Mouse (Mus musculus) hindbrain, postnatal 0 days (tissue): ENCODE data around the gene Arpc5l. TPM values are rescaled to one million over a fixed set of nuclear protein-coding genes. Genes with fewer than 3 reads are reported as not detected.

ENCODE experiments used
- ATAC-seq: fragments of 200-750 bp; cut with Nextera tagmentation; 2 replicates; pipeline ENCODE4 v1.8.0; 2017; ENCODE audit warnings: mild to moderate bottlenecking, moderate TSS enrichment, moderate library complexity
- DNase-seq: peaks from one replicate; pipeline ENCODE4 v3.0.0-alpha.2; 2015; ENCODE audit warnings: low spot score
- H3K27ac ChIP-seq: fragments of 300-500 bp; sonication (generic); 2 replicates; pipeline ENCODE4 v1.5.1; 2014; ENCODE audit warnings: mild to moderate bottlenecking
- H3K27me3 ChIP-seq: fragments of 300-500 bp; sonication (generic); 2 replicates; pipeline ENCODE4 v1.6.1; 2014; ENCODE audit warnings: low read length, mixed read lengths; ENCODE audit not compliant: insufficient read depth
- H3K36me3 ChIP-seq: fragments of 300-500 bp; sonication (generic); 2 replicates; pipeline ENCODE4 v1.6.1; 2014; ENCODE audit warnings: low read length, mixed read lengths; ENCODE audit not compliant: insufficient read depth
- H3K4me1 ChIP-seq: fragments of 300-500 bp; sonication (generic); 2 replicates; pipeline ENCODE4 v1.6.1; 2014; ENCODE audit warnings: antibody characterized with exemption, low read length, mixed read lengths; ENCODE audit not compliant: insufficient read depth
- H3K4me2 ChIP-seq: fragments of 300-500 bp; sonication (generic); 2 replicates; pipeline ENCODE4 v1.6.1; 2014; ENCODE audit warnings: low read depth, mild to moderate bottlenecking, low read length, moderate library complexity, mixed read lengths
- H3K4me3 ChIP-seq: fragments of 300-500 bp; sonication (generic); 2 replicates; pipeline ENCODE4 v1.5.1; 2014; ENCODE audit warnings: low read length
- H3K9ac ChIP-seq: fragments of 300-500 bp; sonication (generic); replicated peaks from 2 replicates; pipeline ENCODE4 v1.6.1; 2014; ENCODE audit warnings: mild to moderate bottlenecking, low read length, moderate library complexity, mixed read lengths
- H3K9me3 ChIP-seq: fragments of 300-500 bp; sonication (generic); 2 replicates; pipeline ENCODE4 v1.6.1; 2016; ENCODE audit warnings: low read length, mixed read lengths
- CTCF ChIP-seq: IDR thresholded peaks from 2 replicates; pipeline ENCODE4 v1.5.1; 2016; ENCODE audit warnings: antibody characterized with exemption, control low read depth, low read depth
- WGBS: fragments of 180-500 bp; shearing (Covaris S2); extraction: QIAGEN DNeasy Blood & Tissue Kit; methylation state at CpG from one replicate; pipeline ENCODE4 v1.1.7; 2014; 5-methylcytosine and 5-hydroxymethylcytosine counted together
- polyA plus RNA-seq: library from polyadenylated mRNA; unstranded; fragments of >200 nt; fragmentation: Nextera tagmentation; extraction: Ambion mirVana; gene quantifications from 2 replicates; pipeline ENCODE4 v1.2.1, GENCODE M21; 2015
- total RNA-seq: library from RNA; depleted of rRNA; stranded (reverse); fragments of >200 nt; gene quantifications from 2 replicates; pipeline ENCODE4 v1.2.3, GENCODE M21; 2014; rRNA removed

The Arpc5l gene
- total RNA-seq (45.5 and 63.8 TPM in 2 replicates), polyA plus RNA-seq (176 and 181 TPM in 2 replicates)

DNA sequence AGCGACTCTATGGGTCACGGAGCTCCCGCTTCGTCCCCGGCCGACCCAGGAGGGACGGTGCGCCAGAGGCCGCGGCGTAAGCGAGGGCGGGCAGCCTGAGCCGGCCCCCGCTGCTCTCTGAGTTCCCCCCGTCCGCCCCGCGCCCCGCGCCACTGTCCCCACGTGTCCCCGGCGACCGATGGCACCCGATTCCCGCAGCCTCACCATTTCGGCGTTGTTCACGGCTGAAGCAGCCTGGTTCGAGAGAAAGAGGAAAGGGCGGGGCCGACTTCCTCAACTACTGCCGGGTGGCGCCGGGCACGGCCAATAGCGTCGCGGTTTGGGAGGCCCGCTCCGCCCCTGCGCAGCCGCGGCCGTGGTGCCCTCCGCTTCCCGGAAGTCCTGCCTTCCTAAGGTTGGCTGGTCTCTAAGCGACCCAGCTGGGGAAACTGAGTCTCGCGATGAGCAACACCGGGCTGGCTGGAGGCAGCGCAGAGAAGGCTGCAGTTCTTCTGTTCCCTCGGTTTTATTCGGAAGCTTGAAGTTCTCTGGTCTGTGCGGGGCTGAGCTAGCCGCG, at the start of gene Arpc5l:
Arpc5l (plus strand) TSS at position 469 of the 556 bp plus-strand sequence.
- peaks cover 30% of the 10 kb centered on the region for H3K36me3 ChIP-seq
- peak within 1 kb of the TSS; percentile 93 for H3K27ac ChIP-seq
- H3K27me3 ChIP-seq = no peaks in the 10 kb centered on the region
- DNase-seq = peak; percentile 96
- peak within 1 kb of the TSS; percentile 57 for H3K4me3 ChIP-seq
- under 1% methylated on average over 58 of the region's 58 CpGs for WGBS
- peaks cover 28% of the 10 kb centered on the region for H3K4me1 ChIP-seq
- ATAC-seq = peak; percentile 89
- no peaks in the 10 kb centered on the region for H3K9me3 ChIP-seq
- peak within 1 kb of the TSS; percentile 73 for H3K9ac ChIP-seq
- peak within 1 kb of the TSS; percentile 80 for H3K4me2 ChIP-seq
- no peak for TF ChIP-seq CTCF

GRCm38 (mm10) chr2:38956062-38956461, 49.1 kb upstream of the Arpc5l start:
- Histone ChIP-seq H3K36me3 (no peaks in the 10 kb centered on the region), H3K9ac (no peak overlapping the region), H3K27me3 (no peaks in the 10 kb centered on the region), H3K4me1 (no peaks in the 10 kb centered on the region), H3K4me2 (no peak overlapping the region), H3K4me3 (no peak overlapping the region), H3K27ac (no peak overlapping the region), H3K9me3 (no peaks in the 10 kb centered on the region)
- ATAC-seq (no peak), DNase-seq (no peak)
- 78% methylated on average over 2 of the region's 2 CpGs for WGBS
- no peak for TF ChIP-seq CTCF

DNA sequence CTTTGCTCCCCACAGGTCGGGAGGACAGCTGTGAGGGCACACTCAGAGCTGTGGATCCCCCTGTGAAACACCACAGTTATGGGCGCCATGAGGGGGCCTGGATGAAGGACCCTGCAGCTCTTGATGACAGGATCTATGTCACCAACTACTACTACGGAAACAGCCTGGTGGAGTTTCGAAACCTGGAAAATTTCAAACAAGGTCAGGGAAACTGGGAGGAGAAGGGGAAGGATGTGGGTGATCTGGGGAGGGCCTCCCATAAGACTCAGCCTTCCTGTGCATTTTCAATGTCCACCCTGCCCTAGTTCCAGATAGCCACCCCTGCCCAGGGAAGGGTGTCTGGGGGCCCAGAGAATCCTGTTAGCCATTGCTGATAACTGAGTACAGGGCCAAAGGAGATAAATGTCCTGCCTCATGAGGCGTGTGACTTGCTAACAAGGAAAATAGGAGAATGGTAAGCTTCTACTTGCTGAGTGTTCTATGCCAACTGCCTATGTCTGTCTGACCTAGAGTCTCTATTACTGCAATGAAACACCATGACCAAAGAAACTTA, 47.4 kb upstream of the Arpc5l start:
- no peak overlapping the region for H3K27ac ChIP-seq
- DNase-seq (no peak), ATAC-seq (no peak)
- no peaks in the 10 kb centered on the region for H3K4me1 ChIP-seq
- no peak overlapping the region for H3K4me2 ChIP-seq
- TF ChIP-seq CTCF = no peak
- no peaks in the 10 kb centered on the region for H3K9me3 ChIP-seq
- no peak overlapping the region for H3K4me3 ChIP-seq
- no peaks in the 10 kb centered on the region for H3K27me3 ChIP-seq
- no peak overlapping the region for H3K9ac ChIP-seq
- WGBS = 85% methylated on average over 5 of the region's 5 CpGs
- no peaks in the 10 kb centered on the region for H3K36me3 ChIP-seq

DNA sequence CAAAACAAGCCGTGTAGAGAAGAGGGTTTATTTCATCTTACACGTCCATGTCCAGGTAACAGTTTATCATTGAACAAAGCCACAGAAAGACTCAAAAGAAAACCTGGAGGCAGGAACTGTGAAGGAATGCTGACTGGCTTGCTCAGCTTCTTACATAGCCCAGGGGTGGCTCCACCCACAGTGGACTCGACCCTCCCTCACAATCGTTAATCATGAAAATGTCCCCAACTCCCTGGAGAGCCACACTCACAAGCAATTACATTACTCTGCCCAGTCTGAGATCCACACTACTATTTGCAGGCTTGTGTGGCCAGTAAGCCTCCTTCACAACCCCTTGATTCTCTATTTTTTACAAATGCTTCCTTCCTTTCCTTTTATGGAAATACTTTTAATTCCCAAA, 41.0 kb upstream of the Arpc5l start:
- DNase-seq (no peak), ATAC-seq (0 out of 2 replicates have a peak, but pooled peaks have one; percentile 29)
- Histone ChIP-seq H3K9ac (no peak overlapping the region), H3K36me3 (no peaks in the 10 kb centered on the region), H3K27ac (no peak overlapping the region), H3K4me1 (no peaks in the 10 kb centered on the region), H3K4me3 (no peak overlapping the region), H3K9me3 (no peaks in the 10 kb centered on the region), H3K27me3 (no peaks in the 10 kb centered on the region), H3K4me2 (no peak overlapping the region)
- 44% methylated on average over 4 of the region's 4 CpGs for WGBS
- no peak for TF ChIP-seq CTCF

GRCm38 (mm10) chr2:38969650-38970049, 35.5 kb upstream of the Arpc5l start:
- H3K9me3 ChIP-seq = no peaks in the 10 kb centered on the region
- TF ChIP-seq CTCF = no peak
- no peak overlapping the region for H3K4me3 ChIP-seq
- H3K27me3 ChIP-seq = no peaks in the 10 kb centered on the region
- H3K36me3 ChIP-seq = no peaks in the 10 kb centered on the region
- DNase-seq (no peak), ATAC-seq (no peak)
- H3K9ac ChIP-seq = no peak overlapping the region
- 92% methylated on average over 2 of the region's 2 CpGs for WGBS
- H3K27ac ChIP-seq = no peak overlapping the region
- no peaks in the 10 kb centered on the region for H3K4me1 ChIP-seq
- no peak overlapping the region for H3K4me2 ChIP-seq

- DNase-seq (no peak), ATAC-seq (no peak)
- Histone ChIP-seq H3K4me3 (no peak overlapping the region), H3K9me3 (no peaks in the 10 kb centered on the region), H3K4me1 (no peaks in the 10 kb centered on the region), H3K27ac (no peak overlapping the region), H3K9ac (no peak overlapping the region), H3K36me3 (no peaks in the 10 kb centered on the region), H3K4me2 (no peak overlapping the region), H3K27me3 (no peaks in the 10 kb centered on the region)
- no peak for TF ChIP-seq CTCF
- WGBS = 79% methylated on average over 5 of the region's 5 CpGs
Observed at GRCm38 (mm10) chr2:38970057-38970456, 35.1 kb upstream of the Arpc5l start.

DNA sequence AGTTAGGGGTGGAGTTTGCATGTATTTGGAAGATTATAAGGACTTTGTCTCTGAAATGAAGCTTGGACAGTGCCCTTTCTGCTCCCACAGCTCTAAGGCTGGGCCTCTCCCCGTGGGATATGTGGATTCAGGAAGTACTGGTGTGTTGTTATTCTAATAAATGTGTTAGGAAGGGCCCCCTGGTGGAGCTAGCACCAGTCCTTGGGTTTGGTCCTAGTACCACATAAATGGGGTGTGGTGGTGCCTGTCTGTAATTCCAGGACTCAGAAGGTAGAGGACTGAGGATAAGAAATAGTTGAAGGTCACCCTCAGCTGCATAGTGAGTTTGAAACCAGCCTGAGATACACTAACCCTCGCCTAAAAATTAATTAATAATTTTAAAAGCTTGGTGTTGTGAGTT, 31.9 kb upstream of the Arpc5l start:
- no peaks in the 10 kb centered on the region for H3K27me3 ChIP-seq
- H3K36me3 ChIP-seq = no peaks in the 10 kb centered on the region
- WGBS = 35% methylated on average over 2 of the region's 2 CpGs
- H3K9me3 ChIP-seq = no peaks in the 10 kb centered on the region
- TF ChIP-seq CTCF = no peak
- no peak for ATAC-seq
- H3K27ac ChIP-seq = no peak overlapping the region
- no peak overlapping the region for H3K9ac ChIP-seq
- DNase-seq = no peak
- H3K4me2 ChIP-seq = no peak overlapping the region
- no peaks in the 10 kb centered on the region for H3K4me1 ChIP-seq
- no peak overlapping the region for H3K4me3 ChIP-seq
